Mouse (Mus musculus): ENCODE data around the gene Arhgap23. TPM values are rescaled to one million over a fixed set of nuclear protein-coding genes. Genes with fewer than 3 reads are reported as not detected.

Gene Arhgap23
- polyA plus RNA-seq, 1 experiment from 2014 or later = 5.9 TPM

GRCm38 (mm10) chr11:97408171-97408570, 7.2 kb upstream of the Arhgap23 start:
- Histone ChIP-seq H3K36me3 (no peaks in the 10 kb centered on the region), H3K4me2 (no peak overlapping the region), H3K9me3 (replicated peaks) (no peaks in the 10 kb centered on the region), H3K4me1 (peaks cover 53% of the 10 kb centered on the region), H3K4me3 (replicated peaks) (no peak overlapping the region), H3K27me3 (peaks cover 22% of the 10 kb centered on the region), H3K27ac (no peak overlapping the region), H3K9ac (no peak overlapping the region)
- 1% methylated on average over 6 of the region's 6 CpGs for WGBS
- no peak for ATAC-seq (replicated peaks; ENCODE audit: low FRiP score)

- no peak overlapping the region for H3K4me2 ChIP-seq
- H3K27me3 ChIP-seq = peaks cover 14% of the 10 kb centered on the region
- H3K27ac ChIP-seq = no peak overlapping the region
- 80% methylated on average over 4 of the region's 4 CpGs for WGBS
- ATAC-seq (replicated peaks; ENCODE audit: low FRiP score) = no peak
- no peaks in the 10 kb centered on the region for H3K9me3 ChIP-seq (replicated peaks)
- no peak overlapping the region for H3K4me3 ChIP-seq (replicated peaks)
- H3K4me1 ChIP-seq = peaks cover 43% of the 10 kb centered on the region
- no peaks in the 10 kb centered on the region for H3K36me3 ChIP-seq
- no peak overlapping the region for H3K9ac ChIP-seq
Measured at GRCm38 (mm10) chr11:97410958-97411357, 4.4 kb upstream of the Arhgap23 start.

- Histone ChIP-seq H3K9me3 (replicated peaks) (no peaks in the 10 kb centered on the region), H3K4me3 (replicated peaks) (no peak overlapping the region), H3K27ac (peak overlapping the region; percentile 82), H3K4me2 (no peak overlapping the region), H3K4me1 (peaks cover 43% of the 10 kb centered on the region), H3K9ac (no peak overlapping the region), H3K27me3 (peaks cover 3% of the 10 kb centered on the region), H3K36me3 (no peaks in the 10 kb centered on the region)
- ATAC-seq (replicated peaks; ENCODE audit: low FRiP score) = no peak
- 13% methylated on average over 3 of the region's 3 CpGs for WGBS
Measured at GRCm38 (mm10) chr11:97412117-97412516, 3.2 kb upstream of the Arhgap23 start.

GRCm38 (mm10) chr11:97412808-97413347, 2.5 kb upstream of the Arhgap23 start:
- no peak for ATAC-seq (replicated peaks; ENCODE audit: low FRiP score)
- Histone ChIP-seq H3K27ac (peak overlapping the region; percentile 82), H3K9me3 (replicated peaks) (no peaks in the 10 kb centered on the region), H3K4me2 (peak overlapping the region; percentile 30; the same call in 1 of the 2 replicates), H3K4me1 (peaks cover 46% of the 10 kb centered on the region), H3K27me3 (no peaks in the 10 kb centered on the region), H3K9ac (0 out of 2 replicates have a peak overlapping the region, but pooled peaks have one; percentile 10), H3K4me3 (replicated peaks) (no peak overlapping the region), H3K36me3 (no peaks in the 10 kb centered on the region)
- WGBS = 33% methylated on average over 10 of the region's 10 CpGs

GRCm38 (mm10) chr11:97415712-97416636, 641 bp downstream of the Arhgap23 start:
- H3K4me1 ChIP-seq = peaks cover 56% of the 10 kb centered on the region
- ATAC-seq (replicated peaks; ENCODE audit: low FRiP score) = peak; percentile 67
- 2% methylated on average over 46 of the region's 49 CpGs for WGBS
- peak overlapping the region; percentile 83 for H3K27ac ChIP-seq
- no peaks in the 10 kb centered on the region for H3K36me3 ChIP-seq
- peak overlapping the region; percentile 89 for H3K4me3 ChIP-seq (replicated peaks)
- peak overlapping the region; percentile 88 for H3K4me2 ChIP-seq
- H3K27me3 ChIP-seq = no peaks in the 10 kb centered on the region
- peak overlapping the region; percentile 77 for H3K9ac ChIP-seq
- H3K9me3 ChIP-seq (replicated peaks) = no peaks in the 10 kb centered on the region

- H3K27me3 ChIP-seq = no peaks in the 10 kb centered on the region
- H3K9me3 ChIP-seq (replicated peaks) = no peaks in the 10 kb centered on the region
- H3K4me1 ChIP-seq = peaks cover 56% of the 10 kb centered on the region
- WGBS = 10% methylated on average over 5 of the region's 5 CpGs
- no peak overlapping the region for H3K9ac ChIP-seq
- no peaks in the 10 kb centered on the region for H3K36me3 ChIP-seq
- peak overlapping the region; percentile 83; the same call in 1 of the 2 replicates for H3K27ac ChIP-seq
- no peak for ATAC-seq (replicated peaks; ENCODE audit: low FRiP score)
- H3K4me2 ChIP-seq = peak overlapping the region; percentile 88
- peak overlapping the region; percentile 89 for H3K4me3 ChIP-seq (replicated peaks)
Measured at GRCm38 (mm10) chr11:97416637-97417035, 1.3 kb downstream of the Arhgap23 start.

- H3K4me1 ChIP-seq = peaks cover 42% of the 10 kb centered on the region
- WGBS = 74% methylated on average over 14 of the region's 14 CpGs
- H3K36me3 ChIP-seq = no peaks in the 10 kb centered on the region
- ATAC-seq (replicated peaks; ENCODE audit: low FRiP score) = no peak
- H3K4me3 ChIP-seq (replicated peaks) = no peak overlapping the region
- no peaks in the 10 kb centered on the region for H3K27me3 ChIP-seq
- no peaks in the 10 kb centered on the region for H3K9me3 ChIP-seq (replicated peaks)
- H3K27ac ChIP-seq = no peak overlapping the region
- no peak overlapping the region for H3K4me2 ChIP-seq
- H3K9ac ChIP-seq = no peak overlapping the region
Measured at GRCm38 (mm10) chr11:97418834-97419539, 3.7 kb downstream of the Arhgap23 start.

GRCm38 (mm10) chr11:97419540-97419900, 4.2 kb downstream of the Arhgap23 start:
- Histone ChIP-seq H3K36me3 (no peaks in the 10 kb centered on the region), H3K4me1 (peaks cover 48% of the 10 kb centered on the region), H3K4me2 (no peak overlapping the region), H3K27me3 (no peaks in the 10 kb centered on the region), H3K27ac (no peak overlapping the region), H3K4me3 (replicated peaks) (no peak overlapping the region), H3K9me3 (replicated peaks) (no peaks in the 10 kb centered on the region), H3K9ac (no peak overlapping the region)
- ATAC-seq (replicated peaks; ENCODE audit: low FRiP score) = no peak
- 74% methylated on average over 5 of the region's 5 CpGs for WGBS

- WGBS = 62% methylated on average over 4 of the region's 4 CpGs
- Histone ChIP-seq H3K4me2 (no peak overlapping the region), H3K9me3 (replicated peaks) (no peaks in the 10 kb centered on the region), H3K36me3 (no peaks in the 10 kb centered on the region), H3K9ac (0 out of 2 replicates have a peak overlapping the region, but pooled peaks have one; percentile 8), H3K27ac (no peak overlapping the region), H3K4me3 (replicated peaks) (no peak overlapping the region), H3K27me3 (no peaks in the 10 kb centered on the region), H3K4me1 (peaks cover 26% of the 10 kb centered on the region)
- no peak for ATAC-seq (replicated peaks; ENCODE audit: low FRiP score)
Measured at GRCm38 (mm10) chr11:97422507-97422906, 7.2 kb downstream of the Arhgap23 start.

GRCm38 (mm10) chr11:97424092-97424692, 8.9 kb downstream of the Arhgap23 start:
- WGBS = 53% methylated on average over 5 of the region's 5 CpGs
- 0 out of 2 replicates have a peak, but pooled peaks have one; percentile 30 for ATAC-seq (replicated peaks; ENCODE audit: low FRiP score)
- Histone ChIP-seq H3K4me3 (replicated peaks) (no peak overlapping the region), H3K27ac (no peak overlapping the region), H3K4me2 (no peak overlapping the region), H3K9ac (no peak overlapping the region), H3K27me3 (no peaks in the 10 kb centered on the region), H3K4me1 (peaks cover 29% of the 10 kb centered on the region), H3K9me3 (replicated peaks) (no peaks in the 10 kb centered on the region), H3K36me3 (no peaks in the 10 kb centered on the region)

GRCm38 (mm10) chr11:97424802-97425201, 9.5 kb downstream of the Arhgap23 start:
- Histone ChIP-seq H3K4me2 (no peak overlapping the region), H3K36me3 (no peaks in the 10 kb centered on the region), H3K27ac (no peak overlapping the region), H3K4me3 (replicated peaks) (no peak overlapping the region), H3K4me1 (peaks cover 27% of the 10 kb centered on the region), H3K9ac (no peak overlapping the region), H3K9me3 (replicated peaks) (no peaks in the 10 kb centered on the region), H3K27me3 (no peaks in the 10 kb centered on the region)
- no peak for ATAC-seq (replicated peaks; ENCODE audit: low FRiP score)
- WGBS = 63% methylated on average over 3 of the region's 3 CpGs

All from kidney, embryonic 15.5 days (tissue).